Mouse (Mus musculus) common myeloid progenitor, adult 5-6 weeks (primary cell): ENCODE results near the gene Vsx2. TPM values are rescaled to one million over a fixed set of nuclear protein-coding genes. Genes with fewer than 3 reads are reported as not detected.

Experiments used
- ATAC-seq: replicated peaks from 2 replicates; pipeline ENCODE4 v1.8.0; 2016; ENCODE audit warnings: low read depth, mild to moderate bottlenecking, moderate TSS enrichment, inconsistent platforms; ENCODE audit not compliant: poor library complexity, severe bottlenecking
- total RNA-seq: library from RNA; stranded (forward); fragments of 200-1000, 187-1606 nt; gene quantifications from 2 replicates; pipeline ENCODE4 v1.2.3, GENCODE M21; 2017

The Vsx2 gene
- total RNA-seq, 1 experiment from 2014 or later, result not detected

DNA sequence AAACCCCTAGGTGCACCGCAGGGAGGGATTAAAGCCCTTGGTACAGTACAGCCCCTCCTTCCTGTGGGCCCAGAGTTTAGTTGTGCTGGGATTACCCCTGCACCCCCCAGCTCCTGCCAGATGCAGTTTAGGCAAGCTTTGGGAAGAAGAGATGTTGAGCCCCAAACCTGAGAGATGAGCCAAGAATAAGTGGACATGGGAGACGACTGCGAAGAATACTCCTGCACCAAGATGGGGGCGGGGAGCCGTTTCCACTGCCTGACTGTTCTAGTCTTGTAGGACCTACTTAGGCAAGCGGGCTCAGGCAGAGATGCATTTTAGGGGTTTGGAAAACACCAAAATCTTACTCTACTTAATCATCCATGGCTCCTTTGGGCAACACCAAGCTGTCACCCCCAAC lies 70.7 kb downstream of the Vsx2 start:
- ATAC-seq, result no peak

- ATAC-seq, result 0 out of 2 replicates have a peak, but pooled peaks have one; percentile 48
Observed at GRCm38 (mm10) chr12:84640654-84641053, 71.1 kb downstream of the Vsx2 start, which contains the start of gene Vrtn. Vrtn (plus strand) TSS chr12:84641019.

Other genes starting within 250 kb of the Vsx2 start
- 12.7 and 17.5 TPM in 2 replicates for gene Coq6, start 208.1 kb upstream of the Vsx2 start, total RNA-seq
- gene Fam161b, start 207.9 kb upstream of the Vsx2 start, total RNA-seq, result 1.8 and 2.2 TPM in 2 replicates
- gene Entpd5, start 160.7 kb upstream of the Vsx2 start, total RNA-seq, result 15.2 and 23.4 TPM in 2 replicates
- gene Bbof1, start 160.7 kb upstream of the Vsx2 start, total RNA-seq, result 4.1 and 5.0 TPM in 2 replicates
- 29.2 and 34.4 TPM in 2 replicates for gene Rnf113a2, start 152.6 kb upstream of the Vsx2 start, total RNA-seq
- gene Aldh6a1, start 118.8 kb upstream of the Vsx2 start, total RNA-seq, result 11.0 and 16.4 TPM in 2 replicates
- 15.2 and 19.7 TPM in 2 replicates for gene Lin52, start 118.3 kb upstream of the Vsx2 start, total RNA-seq
- gene Abcd4, start 47.7 kb downstream of the Vsx2 start, total RNA-seq, result 1.9 and 4.1 TPM in 2 replicates
- not detected in 2 replicates for gene Vrtn, start 71.3 kb downstream of the Vsx2 start, total RNA-seq
- gene Syndig1l, start 129.1 kb downstream of the Vsx2 start, total RNA-seq, result not detected in 2 replicates
- 46.6 and 49.1 TPM in 2 replicates for gene Npc2, start 203.4 kb downstream of the Vsx2 start, total RNA-seq
- 59.2 and 61.6 TPM in 2 replicates for gene Isca2, start 203.5 kb downstream of the Vsx2 start, total RNA-seq